Mouse (Mus musculus) hindbrain, embryonic 14.5 days (tissue): Measurements from ENCODE around the gene Pmpcb. TPM values are rescaled to one million over a fixed set of nuclear protein-coding genes. Genes with fewer than 3 reads are reported as not detected.

Source experiments
- ATAC-seq: fragments of 200-750 bp; cut with Nextera tagmentation; 2 replicates; pipeline ENCODE4 v1.8.0; 2017; ENCODE audit warnings: moderate number of reproducible peaks, mild to moderate bottlenecking, moderate TSS enrichment, moderate library complexity; ENCODE audit not compliant: low FRiP score
- DNase-seq: peaks from one replicate; pipeline ENCODE4 v3.0.0-alpha.2; 2015; ENCODE audit warnings: low spot score
- H3K27ac ChIP-seq: fragments of 300-500 bp; sonication (generic); 2 replicates; pipeline ENCODE4 v1.5.1; 2014; ENCODE audit warnings: mild to moderate bottlenecking, moderate library complexity
- H3K27me3 ChIP-seq: fragments of 300-500 bp; sonication (generic); 2 replicates; pipeline ENCODE4 v1.6.1; 2014; ENCODE audit warnings: mild to moderate bottlenecking, low read length, mixed read lengths; ENCODE audit not compliant: control insufficient read depth, insufficient read depth
- H3K36me3 ChIP-seq: fragments of 300-500 bp; sonication (generic); replicated peaks from 2 replicates; pipeline ENCODE4 v1.6.1; 2014; ENCODE audit not compliant: control insufficient read depth, insufficient read depth
- H3K4me1 ChIP-seq: fragments of 300-500 bp; sonication (generic); replicated peaks from 2 replicates; pipeline ENCODE4 v1.6.1; 2014; ENCODE audit warnings: antibody characterized with exemption, low read length, mixed read lengths; ENCODE audit not compliant: control insufficient read depth, insufficient read depth
- H3K4me2 ChIP-seq: fragments of 300-500 bp; sonication (generic); replicated peaks from 2 replicates; pipeline ENCODE4 v1.6.1; 2014; ENCODE audit warnings: mild to moderate bottlenecking, moderate library complexity
- H3K4me3 ChIP-seq: fragments of 300-500 bp; sonication (generic); replicated peaks from 2 replicates; pipeline ENCODE4 v1.5.1; 2014; ENCODE audit warnings: mild to moderate bottlenecking, low read length
- H3K9ac ChIP-seq: fragments of 300-500 bp; sonication (generic); 2 replicates; pipeline ENCODE4 v1.6.1; 2014
- H3K9me3 ChIP-seq: fragments of 300-500 bp; sonication (generic); 2 replicates; pipeline ENCODE4 v1.6.1; 2016; ENCODE audit warnings: low read length; ENCODE audit not compliant: control insufficient read depth
- WGBS: fragments of 180-500 bp; shearing (Covaris S2); extraction: QIAGEN DNeasy Blood & Tissue Kit; methylation state at CpG from one replicate; pipeline ENCODE4 v1.1.7; 2014; 5-methylcytosine and 5-hydroxymethylcytosine counted together
- polyA plus RNA-seq: library from polyadenylated mRNA; unstranded; fragments of >200 nt; fragmentation: Nextera tagmentation; extraction: Ambion mirVana; gene quantifications from 2 replicates; pipeline ENCODE4 v1.2.1, GENCODE M21; 2014

Pmpcb gene
- polyA plus RNA-seq, 1 experiment from 2014 or later = 74.8 TPM

- H3K9ac ChIP-seq = no peak overlapping the region
- no peaks in the 10 kb centered on the region for H3K27me3 ChIP-seq
- H3K4me3 ChIP-seq = no peak overlapping the region
- no peaks in the 10 kb centered on the region for H3K4me1 ChIP-seq
- ATAC-seq (no peak), DNase-seq (no peak)
- H3K27ac ChIP-seq = no peak overlapping the region
- no peaks in the 10 kb centered on the region for H3K9me3 ChIP-seq
- H3K36me3 ChIP-seq = peaks cover 62% of the 10 kb centered on the region
- H3K4me2 ChIP-seq = no peak overlapping the region
- WGBS = 92% methylated on average over 12 of the region's 12 CpGs
Observed at GRCm38 (mm10) chr5:21803691-21804188, 66.8 kb downstream of the Pmpcb start.

GRCm38 (mm10) chr5:21804837-21805236, 67.9 kb downstream of the Pmpcb start:
- Histone ChIP-seq H3K36me3 (peaks cover 51% of the 10 kb centered on the region), H3K9ac (no peak overlapping the region), H3K9me3 (no peaks in the 10 kb centered on the region), H3K4me1 (no peaks in the 10 kb centered on the region), H3K4me3 (no peak overlapping the region), H3K27ac (no peak overlapping the region), H3K27me3 (no peaks in the 10 kb centered on the region), H3K4me2 (no peak overlapping the region)
- no peak for ATAC-seq
- WGBS = 86% methylated on average over 4 of the region's 4 CpGs
- no peak for DNase-seq

Other genes starting within 250 kb of the Pmpcb start
- 8.3 and 8.6 TPM in 2 replicates for gene Lrrc17, start 193.6 kb upstream of the Pmpcb start, polyA plus RNA-seq
- gene Fbxl13, start 91.5 kb upstream of the Pmpcb start, polyA plus RNA-seq = 0.20 TPM in 2 replicates
- 56.4 and 58.7 TPM in 2 replicates for gene Armc10, start 91.3 kb upstream of the Pmpcb start, polyA plus RNA-seq
- gene Napepld, start 35.7 kb upstream of the Pmpcb start, polyA plus RNA-seq = 2.3 and 3.0 TPM in 2 replicates
- 64.5 and 65.9 TPM in 2 replicates for gene Dnajc2, start 48.1 kb downstream of the Pmpcb start, polyA plus RNA-seq
- 180 and 182 TPM in 2 replicates for gene Psmc2, start 48.1 kb downstream of the Pmpcb start, polyA plus RNA-seq
- 0.21 and 0.31 TPM in 2 replicates for gene Slc26a5, start 128.5 kb downstream of the Pmpcb start, polyA plus RNA-seq